Mouse (Mus musculus) spleen, adult 2 months (tissue): ENCODE results near the gene Slc34a2.

Experiments used
- CTCF ChIP-seq: fragments of 200-500 bp; IDR thresholded peaks from 2 replicates; pipeline ENCODE4 v1.5.1; 2011; ENCODE audit warnings: mild to moderate bottlenecking, inconsistent platforms; ENCODE audit not compliant: insufficient read depth, insufficient read length, insufficient replicate concordance; ENCODE audit errors: extremely low read depth
- POLR2A ChIP-seq: fragments of 200-500 bp; IDR thresholded peaks from 2 replicates; pipeline ENCODE4 v1.6.1; 2011; ENCODE audit warnings: low read depth, low read length, inconsistent platforms

- TF ChIP-seq POLR2A (no peak), CTCF (no peak)
Observed at GRCm38 (mm10) chr5:53037781-53038180, at the start of gene Slc34a2.
